Mouse (Mus musculus): ENCODE measurements around the gene Pacrg.

Gene Pacrg

GRCm38 (mm10) chr17:10493124-10493523 lies 347.0 kb downstream of the Pacrg start:
- peak in 1 of 2 experiments; percentile 41 for DNase-seq (ENCODE audit: low spot score in 2 of 2)

GRCm38 (mm10) chr17:10490374-10491169 lies 349.5 kb downstream of the Pacrg start:
- no peak for DNase-seq (ENCODE audit: low spot score in 2 of 2)

- no peak for DNase-seq (ENCODE audit: low spot score in 2 of 2)
Observed at GRCm38 (mm10) chr17:10488873-10489272, 351.2 kb downstream of the Pacrg start.

GRCm38 (mm10) chr17:10483945-10484546 lies 356.1 kb downstream of the Pacrg start:
- DNase-seq (ENCODE audit: low spot score in 2 of 2): no peak

GRCm38 (mm10) chr17:10481081-10481480 lies 359.0 kb downstream of the Pacrg start:
- DNase-seq (ENCODE audit: low spot score in 2 of 2): no peak

GRCm38 (mm10) chr17:10479020-10479707 lies 360.9 kb downstream of the Pacrg start:
- DNase-seq (ENCODE audit: low spot score in 2 of 2): no peak

- no peak for DNase-seq (ENCODE audit: low spot score in 2 of 2)
Observed at GRCm38 (mm10) chr17:10478377-10478776, 361.7 kb downstream of the Pacrg start.

- DNase-seq (ENCODE audit: low spot score in 2 of 2): no peak
Observed at GRCm38 (mm10) chr17:10476807-10477206, 363.3 kb downstream of the Pacrg start.

GRCm38 (mm10) chr17:10474972-10475371 lies 365.1 kb downstream of the Pacrg start:
- DNase-seq (ENCODE audit: low spot score in 2 of 2): no peak

GRCm38 (mm10) chr17:10473826-10474384 lies 366.2 kb downstream of the Pacrg start:
- no peak for DNase-seq (ENCODE audit: low spot score in 2 of 2)

GRCm38 (mm10) chr17:10473175-10473574 lies 366.9 kb downstream of the Pacrg start:
- DNase-seq (ENCODE audit: low spot score in 2 of 2): no peak

GRCm38 (mm10) chr17:10469874-10470568 lies 370.1 kb downstream of the Pacrg start:
- DNase-seq (ENCODE audit: low spot score in 2 of 2): no peak

GRCm38 (mm10) chr17:10467102-10467501 lies 373.0 kb downstream of the Pacrg start:
- DNase-seq (ENCODE audit: low spot score in 2 of 2): no peak

- DNase-seq (ENCODE audit: low spot score in 2 of 2): no peak
Observed at GRCm38 (mm10) chr17:10465467-10465866, 374.6 kb downstream of the Pacrg start.

GRCm38 (mm10) chr17:10464700-10465099 lies 375.4 kb downstream of the Pacrg start:
- DNase-seq (ENCODE audit: low spot score in 2 of 2): no peak

GRCm38 (mm10) chr17:10463626-10464025 lies 376.5 kb downstream of the Pacrg start:
- DNase-seq (ENCODE audit: low spot score in 2 of 2): no peak

- DNase-seq (ENCODE audit: low spot score in 2 of 2): no peak
Observed at GRCm38 (mm10) chr17:10460916-10461315, 379.2 kb downstream of the Pacrg start.

GRCm38 (mm10) chr17:10458743-10459142 lies 381.4 kb downstream of the Pacrg start:
- DNase-seq (ENCODE audit: low spot score in 2 of 2): no peak

GRCm38 (mm10) chr17:10456409-10456808 lies 383.7 kb downstream of the Pacrg start:
- no peak for DNase-seq (ENCODE audit: low spot score in 2 of 2)

GRCm38 (mm10) chr17:10455961-10456360 lies 384.1 kb downstream of the Pacrg start:
- DNase-seq (ENCODE audit: low spot score in 2 of 2): no peak

- no peak for DNase-seq (ENCODE audit: low spot score in 2 of 2)
Observed at GRCm38 (mm10) chr17:10454406-10454805, 385.7 kb downstream of the Pacrg start.

- no peak for DNase-seq (ENCODE audit: low spot score in 2 of 2)
Observed at GRCm38 (mm10) chr17:10452801-10453200, 387.3 kb downstream of the Pacrg start.

All from frontal cortex, postnatal 14 days (tissue).